Mouse (Mus musculus) limb, embryonic 15.5 days (tissue): ENCODE measurements around the gene Gm17657. TPM values are rescaled to one million over a fixed set of nuclear protein-coding genes. Genes with fewer than 3 reads are reported as not detected.
A peak's percentile ranks its signal among the peaks of the same experiment; 100 is the strongest.

ENCODE experiments used
- ATAC-seq: fragments of 200-750 bp; cut with Nextera tagmentation; 2 replicates; pipeline ENCODE4 v1.8.0; 2017; ENCODE audit warnings: low read depth, moderate TSS enrichment; ENCODE audit not compliant: insufficient number of reproducible peaks, low FRiP score, low TSS enrichment
- H3K27ac ChIP-seq: fragments of 300-500 bp; sonication (generic); 2 replicates; pipeline ENCODE4 v1.5.1; 2015; ENCODE audit warnings: moderate library complexity, mild to moderate bottlenecking, inconsistent platforms
- H3K27me3 ChIP-seq: fragments of 300-500 bp; sonication (generic); 2 replicates; pipeline ENCODE4 v1.6.1; 2015; ENCODE audit warnings: inconsistent platforms
- H3K36me3 ChIP-seq: fragments of 300-500 bp; sonication (generic); 2 replicates; pipeline ENCODE4 v1.6.1; 2015; ENCODE audit warnings: inconsistent platforms
- H3K4me1 ChIP-seq: fragments of 300-500 bp; sonication (generic); 2 replicates; pipeline ENCODE4 v1.6.1; 2015; ENCODE audit warnings: inconsistent platforms
- H3K4me2 ChIP-seq: fragments of 300-500 bp; sonication (generic); 2 replicates; pipeline ENCODE4 v1.6.1; 2015; ENCODE audit warnings: mild to moderate bottlenecking, inconsistent platforms
- H3K4me3 ChIP-seq: fragments of 300-500 bp; sonication (generic); 2 replicates; pipeline ENCODE4 v1.5.1; 2015; ENCODE audit warnings: mild to moderate bottlenecking, inconsistent platforms
- H3K9ac ChIP-seq: fragments of 300-500 bp; sonication (generic); 2 replicates; pipeline ENCODE4 v1.6.1; 2015; ENCODE audit warnings: inconsistent platforms
- H3K9me3 ChIP-seq: fragments of 300-500 bp; sonication (generic); 2 replicates; pipeline ENCODE4 v1.6.1; 2016; ENCODE audit warnings: inconsistent platforms
- WGBS: fragments of 180-500 bp; shearing (Covaris S2); methylation state at CpG from one replicate; pipeline ENCODE4 v1.1.7; 2015; 5-methylcytosine and 5-hydroxymethylcytosine counted together
- polyA plus RNA-seq: library from polyadenylated mRNA; unstranded; fragments of >200 nt; fragmentation: Nextera tagmentation; extraction: Ambion mirVana; gene quantifications from 2 replicates; pipeline ENCODE4 v1.2.1, GENCODE M21; 2015

The Gm17657 gene
- polyA plus RNA-seq, 1 experiment from 2014 or later: not detected

GRCm38 (mm10) chr17:29514435-29514834 is 35.0 kb downstream of the Gm17657 start:
- Histone ChIP-seq H3K4me3 (no peak overlapping the region), H3K9ac (no peak overlapping the region), H3K27me3 (no peaks in the 10 kb centered on the region), H3K4me1 (peaks cover 3% of the 10 kb centered on the region; the same call in 1 of the 2 replicates), H3K36me3 (no peaks in the 10 kb centered on the region), H3K4me2 (no peak overlapping the region), H3K27ac (no peak overlapping the region), H3K9me3 (no peaks in the 10 kb centered on the region)
- under 1% methylated on average over 11 of the region's 11 CpGs for WGBS
- ATAC-seq: no peak

GRCm38 (mm10) chr17:29513044-29513730 is 36.3 kb downstream of the Gm17657 start:
- WGBS: 35% methylated on average over 13 of the region's 13 CpGs
- no peaks in the 10 kb centered on the region for H3K36me3 ChIP-seq
- H3K27ac ChIP-seq: no peak overlapping the region
- H3K9me3 ChIP-seq: no peaks in the 10 kb centered on the region
- H3K9ac ChIP-seq: no peak overlapping the region
- H3K4me2 ChIP-seq: no peak overlapping the region
- peaks cover 3% of the 10 kb centered on the region; the same call in 1 of the 2 replicates for H3K4me1 ChIP-seq
- no peak overlapping the region for H3K4me3 ChIP-seq
- no peaks in the 10 kb centered on the region for H3K27me3 ChIP-seq
- ATAC-seq: no peak

GRCm38 (mm10) chr17:29510691-29511090 is 38.7 kb downstream of the Gm17657 start:
- H3K9ac ChIP-seq: no peak overlapping the region
- H3K9me3 ChIP-seq: no peaks in the 10 kb centered on the region
- H3K4me2 ChIP-seq: no peak overlapping the region
- no peak overlapping the region for H3K27ac ChIP-seq
- H3K4me1 ChIP-seq: peaks cover 3% of the 10 kb centered on the region; the same call in 1 of the 2 replicates
- 58% methylated on average over 8 of the region's 8 CpGs for WGBS
- no peaks in the 10 kb centered on the region for H3K36me3 ChIP-seq
- H3K27me3 ChIP-seq: no peaks in the 10 kb centered on the region
- no peak for ATAC-seq
- H3K4me3 ChIP-seq: no peak overlapping the region

- no peaks in the 10 kb centered on the region for H3K27me3 ChIP-seq
- H3K4me2 ChIP-seq: no peak overlapping the region
- WGBS: 67% methylated on average over 12 of the region's 12 CpGs
- H3K36me3 ChIP-seq: no peaks in the 10 kb centered on the region
- H3K9me3 ChIP-seq: no peaks in the 10 kb centered on the region
- no peak overlapping the region for H3K9ac ChIP-seq
- peaks cover 3% of the 10 kb centered on the region; the same call in 1 of the 2 replicates for H3K4me1 ChIP-seq
- no peak for ATAC-seq
- no peak overlapping the region for H3K27ac ChIP-seq
- no peak overlapping the region for H3K4me3 ChIP-seq
These were observed 40.4 kb downstream of the Gm17657 start for GRCm38 (mm10) chr17:29508927-29509608.

GRCm38 (mm10) chr17:29503700-29504099 is 45.7 kb downstream of the Gm17657 start:
- H3K27me3 ChIP-seq: no peaks in the 10 kb centered on the region

GRCm38 (mm10) chr17:29502669-29503665 is 46.5 kb downstream of the Gm17657 start:
- Histone ChIP-seq H3K4me3 (peak overlapping the region; percentile 19), H3K9ac (no peak overlapping the region)
- WGBS: 15% methylated on average over 32 of the region's 32 CpGs

More at GRCm38 (mm10) chr17:29503700-29504099, 45.7 kb downstream of the Gm17657 start:
- H3K27ac ChIP-seq: no peak overlapping the region
- H3K4me1 ChIP-seq: peaks cover 7% of the 10 kb centered on the region; the same call in 1 of the 2 replicates
- H3K36me3 ChIP-seq: no peaks in the 10 kb centered on the region
- H3K4me2 ChIP-seq: no peak overlapping the region
- no peak for ATAC-seq
- no peaks in the 10 kb centered on the region for H3K9me3 ChIP-seq
- WGBS: 72% methylated on average over 5 of the region's 5 CpGs
- H3K9ac ChIP-seq: no peak overlapping the region
- no peak overlapping the region for H3K4me3 ChIP-seq

GRCm38 (mm10) chr17:29502005-29502668 is 47.3 kb downstream of the Gm17657 start:
- Histone ChIP-seq H3K27me3 (no peaks in the 10 kb centered on the region), H3K9me3 (no peaks in the 10 kb centered on the region), H3K36me3 (no peaks in the 10 kb centered on the region), H3K4me2 (no peak overlapping the region), H3K9ac (no peak overlapping the region), H3K4me3 (no peak overlapping the region), H3K4me1 (peaks cover 10% of the 10 kb centered on the region), H3K27ac (no peak overlapping the region)
- ATAC-seq: no peak
- 78% methylated on average over 7 of the region's 7 CpGs for WGBS

More at GRCm38 (mm10) chr17:29502669-29503665, 46.5 kb downstream of the Gm17657 start:
- Histone ChIP-seq H3K4me1 (peaks cover 8% of the 10 kb centered on the region), H3K4me2 (peak overlapping the region; percentile 40), H3K27ac (0 out of 2 replicates have a peak overlapping the region, but pooled peaks have one; percentile 38), H3K36me3 (no peaks in the 10 kb centered on the region), H3K27me3 (no peaks in the 10 kb centered on the region), H3K9me3 (no peaks in the 10 kb centered on the region)
- no peak for ATAC-seq

- no peak overlapping the region for H3K9ac ChIP-seq
- no peak overlapping the region for H3K4me3 ChIP-seq
- H3K27me3 ChIP-seq: no peaks in the 10 kb centered on the region
- peaks cover 10% of the 10 kb centered on the region for H3K4me1 ChIP-seq
- no peak overlapping the region for H3K4me2 ChIP-seq
- 69% methylated on average over 17 of the region's 17 CpGs for WGBS
- H3K27ac ChIP-seq: no peak overlapping the region
- H3K36me3 ChIP-seq: no peaks in the 10 kb centered on the region
- no peak for ATAC-seq
- no peaks in the 10 kb centered on the region for H3K9me3 ChIP-seq
These were observed 48.5 kb downstream of the Gm17657 start for GRCm38 (mm10) chr17:29500802-29501469.

- no peaks in the 10 kb centered on the region for H3K36me3 ChIP-seq
- WGBS: 73% methylated on average over 7 of the region's 7 CpGs
- H3K9ac ChIP-seq: no peak overlapping the region
- no peak overlapping the region for H3K4me2 ChIP-seq
- H3K4me3 ChIP-seq: no peak overlapping the region
- H3K9me3 ChIP-seq: no peaks in the 10 kb centered on the region
- H3K27me3 ChIP-seq: no peaks in the 10 kb centered on the region
- no peak for ATAC-seq
- peaks cover 10% of the 10 kb centered on the region for H3K4me1 ChIP-seq
- no peak overlapping the region for H3K27ac ChIP-seq
These were observed 49.1 kb downstream of the Gm17657 start for GRCm38 (mm10) chr17:29500243-29500740.

- Histone ChIP-seq H3K36me3 (peaks cover 2% of the 10 kb centered on the region), H3K4me3 (no peak overlapping the region), H3K4me2 (no peak overlapping the region), H3K9ac (no peak overlapping the region), H3K27ac (no peak overlapping the region), H3K9me3 (no peaks in the 10 kb centered on the region), H3K27me3 (no peaks in the 10 kb centered on the region), H3K4me1 (peaks cover 13% of the 10 kb centered on the region)
- no peak for ATAC-seq
- WGBS: 78% methylated on average over 6 of the region's 6 CpGs
These were observed 49.9 kb downstream of the Gm17657 start for GRCm38 (mm10) chr17:29499511-29499910.
